Mouse (Mus musculus) adrenal gland, adult 18-20 months (tissue): Measurements from ENCODE around the gene Tcf21. TPM values are rescaled to one million over a fixed set of nuclear protein-coding genes. Genes with fewer than 3 reads are reported as not detected.

Experiments
- DNase-seq, 2 experiments: peaks; one replicate each; pipeline ENCODE4 v3.0.0; 2021 to 2022; ENCODE audit warnings: low spot score in 2 of 2
- total RNA-seq, 2 experiments: library from RNA; stranded (reverse); gene quantifications; 1 replicate in 1 of 2; 2 replicates in 1 of 2; pipeline ENCODE4 v1.2.3; 2021

The Tcf21 gene
- total RNA-seq, 2 experiments from 2014 or later: 7.1 to 11.0 TPM

- DNase-seq: no peak
Measured at GRCm38 (mm10) chr10:22816237-22816762, 3.7 kb downstream of the Tcf21 start.

GRCm38 (mm10) chr10:22815461-22816236 lies 4.3 kb downstream of the Tcf21 start:
- no peak for DNase-seq

- no peak for DNase-seq
Measured at GRCm38 (mm10) chr10:22814771-22815170, 5.2 kb downstream of the Tcf21 start.

- DNase-seq: no peak
Measured at GRCm38 (mm10) chr10:22814294-22814693, 5.7 kb downstream of the Tcf21 start.

- DNase-seq: no peak
Measured at GRCm38 (mm10) chr10:22813317-22813960, 6.5 kb downstream of the Tcf21 start.

GRCm38 (mm10) chr10:22811921-22812320 lies 8.1 kb downstream of the Tcf21 start:
- no peak for DNase-seq

- no peak for DNase-seq
Measured at GRCm38 (mm10) chr10:22782684-22783083, 37.3 kb downstream of the Tcf21 start.

- no peak for DNase-seq
Measured at GRCm38 (mm10) chr10:22781466-22781865, 38.5 kb downstream of the Tcf21 start.

GRCm38 (mm10) chr10:22777939-22778338 lies 42.0 kb downstream of the Tcf21 start:
- DNase-seq: no peak

GRCm38 (mm10) chr10:22776007-22776698 lies 43.8 kb downstream of the Tcf21 start:
- DNase-seq: peak; percentile 22 to 31

GRCm38 (mm10) chr10:22775456-22775855 lies 44.5 kb downstream of the Tcf21 start:
- DNase-seq: no peak

- no peak for DNase-seq
Measured at GRCm38 (mm10) chr10:22774626-22775025, 45.3 kb downstream of the Tcf21 start.

Other genes starting within 250 kb of the Tcf21 start
- 1 to 10 TPM; 1.3 to 1.7 TPM for gene Slc2a12, start 175.2 kb downstream of the Tcf21 start, total RNA-seq
- gene Tbpl1, start 88.2 kb downstream of the Tcf21 start, total RNA-seq: 10 to 100 TPM; 30.7 to 31.7 TPM